Mouse (Mus musculus) kidney, adult 2 months (tissue): Measurements from ENCODE around the gene Ttc7b. TPM values are rescaled to one million over a fixed set of nuclear protein-coding genes. Genes with fewer than 3 reads are reported as not detected.

Experiments used
- DNase-seq: peaks from one replicate; pipeline ENCODE4 v3.0.0; 2021
- H3K27ac ChIP-seq: fragments of 200-500 bp; 2 replicates; pipeline ENCODE4 v1.5.1; 2012; ENCODE audit warnings: low read depth, low read length, control low read depth, inconsistent platforms; ENCODE audit not compliant: insufficient read depth
- H3K27me3 ChIP-seq: fragments of 200-500 bp; replicated peaks from 2 replicates; pipeline ENCODE4 v1.6.1; 2012; ENCODE audit warnings: mild to moderate bottlenecking, moderate library complexity, low read length, inconsistent platforms; ENCODE audit not compliant: control insufficient read depth, insufficient read depth
- H3K36me3 ChIP-seq: fragments of 200-500 bp; 2 replicates; pipeline ENCODE4 v1.6.1; 2012; ENCODE audit warnings: mild to moderate bottlenecking, moderate library complexity, low read length, inconsistent platforms; ENCODE audit not compliant: control insufficient read depth, insufficient read depth
- H3K4me1 ChIP-seq: fragments of 200-500 bp; 2 replicates; pipeline ENCODE4 v1.6.1; 2011; ENCODE audit warnings: low read length; ENCODE audit not compliant: control insufficient read depth, insufficient read depth
- H3K4me3 ChIP-seq: fragments of 200-500 bp; 2 replicates; pipeline ENCODE4 v1.5.1; 2011; ENCODE audit warnings: mild to moderate bottlenecking, low read depth, low read length, control low read depth; ENCODE audit not compliant: insufficient read depth
- CTCF ChIP-seq: fragments of 200-500 bp; conservative IDR thresholded peaks from 2 replicates; pipeline ENCODE4 v1.5.1; 2011; ENCODE audit warnings: low read depth, mild to moderate bottlenecking, control low read depth, low read length, moderate library complexity, mixed read lengths; ENCODE audit not compliant: insufficient read depth, insufficient read length
- POLR2A ChIP-seq: fragments of 200-500 bp; IDR thresholded peaks from one replicate; pipeline ENCODE4 v1.6.1; 2011; ENCODE audit warnings: low read depth, low read length, control low read depth
- WGBS: fragments of 180-500 bp; shearing (Covaris S2); methylation state at CpG from one replicate; pipeline ENCODE4 v1.1.7; 2018; 5-methylcytosine and 5-hydroxymethylcytosine counted together
- polyA plus RNA-seq: library from polyadenylated mRNA; depleted of rRNA; stranded (reverse); fragments of >200 nt; gene quantifications from 2 replicates; pipeline ENCODE4 v1.2.3, GENCODE M21; 2012

The Ttc7b gene
- polyA plus RNA-seq, 1 experiment: 42.1 TPM

DNA sequence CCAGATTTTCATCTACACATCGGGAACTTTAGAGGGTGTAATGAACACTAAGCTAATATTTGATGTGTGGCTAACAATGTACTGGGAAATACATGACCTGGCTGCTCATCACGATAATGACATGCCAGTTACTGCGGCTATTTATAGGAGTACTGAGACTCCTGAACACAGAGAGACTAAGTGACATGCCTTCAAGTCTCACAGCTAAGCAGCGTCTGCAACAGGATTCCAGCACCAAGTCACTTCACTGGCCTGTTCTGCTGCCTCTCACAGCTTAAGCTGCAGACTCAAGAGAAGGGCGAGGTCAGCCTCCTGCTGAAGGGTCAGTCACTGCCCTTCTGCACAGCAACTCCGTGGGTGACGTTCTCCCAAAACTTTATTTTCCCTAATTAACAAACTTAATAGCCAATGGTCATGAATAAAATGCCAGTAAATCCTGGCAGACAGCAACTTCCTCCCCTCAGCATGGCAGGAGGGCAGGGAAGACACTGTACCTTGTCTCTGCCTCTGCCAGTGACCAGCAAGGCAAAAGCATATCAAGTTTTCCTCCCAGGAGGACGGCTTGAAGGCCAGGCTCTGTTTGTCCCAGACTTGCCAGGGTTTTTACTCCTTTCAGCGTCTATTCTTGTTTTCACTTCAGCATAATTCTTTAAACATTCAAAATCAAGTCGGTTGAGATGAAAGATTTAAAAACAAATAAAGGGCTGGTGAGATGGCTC, 64.2 kb downstream of the Ttc7b start:
- TF ChIP-seq POLR2A: no peak
- TF ChIP-seq CTCF: no peak
- WGBS: 49% methylated on average over 10 of the region's 10 CpGs
- H3K4me3 ChIP-seq: no peak overlapping the region
- DNase-seq: no peak
- no peaks in the 10 kb centered on the region for H3K4me1 ChIP-seq
- no peaks in the 10 kb centered on the region for H3K27me3 ChIP-seq
- H3K36me3 ChIP-seq: no peaks in the 10 kb centered on the region
- H3K27ac ChIP-seq: no peak overlapping the region

DNA sequence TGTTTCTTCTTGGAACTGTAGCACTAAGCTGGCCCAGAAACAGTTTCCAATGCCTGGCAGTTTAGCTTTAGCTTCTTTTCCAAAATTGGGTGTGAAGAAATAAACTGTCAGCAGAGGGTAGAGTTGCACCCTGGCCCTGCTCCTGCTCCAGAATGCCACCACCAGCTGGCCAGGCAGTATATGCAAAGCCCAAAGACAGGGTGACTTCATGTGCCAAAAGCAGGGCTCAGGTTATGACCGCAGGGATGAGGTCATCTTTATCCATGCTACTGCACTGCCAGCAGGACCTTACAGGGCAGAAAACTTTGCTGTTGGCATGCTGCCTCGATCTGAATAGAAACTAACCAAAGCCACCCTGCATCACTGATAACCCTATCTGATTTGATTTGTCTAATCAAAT, 65.2 kb downstream of the Ttc7b start:
- Histone ChIP-seq H3K4me1 (no peaks in the 10 kb centered on the region), H3K36me3 (no peaks in the 10 kb centered on the region), H3K4me3 (no peak overlapping the region), H3K27me3 (no peaks in the 10 kb centered on the region), H3K27ac (no peak overlapping the region)
- 42% methylated on average over 2 of the region's 2 CpGs for WGBS
- DNase-seq: peak; percentile 29
- TF ChIP-seq CTCF: no peak; the same call in 1 of the 2 replicates
- TF ChIP-seq POLR2A: no peak

DNA sequence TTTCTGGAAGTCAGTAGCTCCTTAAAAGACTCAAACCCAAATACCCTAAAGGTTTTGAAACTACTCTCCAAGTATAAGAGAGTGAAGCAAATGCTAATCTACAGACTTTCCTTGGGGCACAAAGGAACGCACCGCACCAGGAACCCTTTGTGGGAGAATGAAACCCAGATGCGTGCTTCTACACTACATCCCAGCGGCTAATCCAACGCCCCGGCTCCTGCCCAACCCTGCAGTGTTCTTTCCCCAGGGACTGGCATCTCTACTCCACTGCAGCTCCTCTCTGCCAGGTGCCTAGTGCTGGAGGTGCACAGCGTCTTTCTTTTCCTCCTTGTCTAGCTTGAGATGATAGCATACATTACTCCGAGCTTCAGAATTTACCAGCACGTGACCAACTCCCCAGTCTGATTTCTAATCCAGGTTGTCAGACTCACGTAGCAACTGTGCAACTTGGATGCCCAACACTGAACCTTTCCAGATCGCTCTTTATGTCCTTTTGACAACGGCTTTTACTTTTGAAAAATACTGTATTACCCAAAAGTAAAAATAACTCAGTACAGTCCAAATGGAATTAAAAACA, 72.8 kb downstream of the Ttc7b start:
- no peak for TF ChIP-seq POLR2A
- no peak for TF ChIP-seq CTCF
- DNase-seq: no peak
- Histone ChIP-seq H3K27ac (no peak overlapping the region), H3K36me3 (no peaks in the 10 kb centered on the region; the same call in 1 of the 2 replicates), H3K27me3 (no peaks in the 10 kb centered on the region), H3K4me3 (no peak overlapping the region), H3K4me1 (peaks cover 6% of the 10 kb centered on the region; the same call in 1 of the 2 replicates)
- WGBS: 79% methylated on average over 12 of the region's 12 CpGs

DNA sequence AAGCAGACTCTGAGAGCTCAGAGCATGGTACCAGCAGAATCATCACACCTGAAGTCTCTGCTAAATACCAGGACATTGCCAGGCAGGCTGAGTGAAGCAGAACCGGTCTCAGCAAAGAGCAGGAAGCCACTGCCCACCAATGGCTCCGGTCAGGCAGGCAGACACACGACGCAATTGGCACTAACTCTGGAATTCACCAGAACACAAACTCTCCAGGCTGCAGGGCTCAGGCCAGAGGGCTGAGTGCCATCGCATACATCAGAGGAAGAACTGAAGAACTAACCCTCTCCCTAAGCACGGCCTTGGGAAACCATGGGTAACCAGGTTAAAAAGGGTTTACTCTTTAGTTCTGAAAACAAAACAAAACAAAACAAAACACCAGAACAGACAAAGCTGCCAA, 73.5 kb downstream of the Ttc7b start:
- no peak for TF ChIP-seq POLR2A
- no peak for TF ChIP-seq CTCF
- H3K27me3 ChIP-seq: no peaks in the 10 kb centered on the region
- 25% methylated on average over 6 of the region's 6 CpGs for WGBS
- H3K36me3 ChIP-seq: no peaks in the 10 kb centered on the region; the same call in 1 of the 2 replicates
- peaks cover 6% of the 10 kb centered on the region; the same call in 1 of the 2 replicates for H3K4me1 ChIP-seq
- H3K27ac ChIP-seq: no peak overlapping the region
- H3K4me3 ChIP-seq: no peak overlapping the region
- no peak for DNase-seq

DNA sequence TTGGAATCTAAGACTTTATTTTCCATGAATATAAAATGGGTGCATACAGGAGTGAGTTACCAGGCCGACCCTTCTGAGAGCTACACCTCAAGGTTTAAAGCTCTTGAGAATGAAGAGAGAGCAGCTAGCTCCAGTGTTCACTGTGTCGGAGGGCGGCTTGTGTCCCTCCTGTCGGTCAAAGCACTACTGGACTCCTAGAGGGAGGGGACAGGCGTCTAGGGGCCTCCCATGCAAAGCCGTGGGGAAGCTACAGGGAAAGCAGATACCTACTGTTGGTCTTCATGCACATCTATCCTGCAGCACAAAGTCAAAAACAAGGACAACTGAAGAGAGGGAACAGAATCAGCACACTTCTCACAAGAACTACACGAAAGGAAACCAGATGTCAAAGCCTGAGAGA, 74.9 kb downstream of the Ttc7b start:
- TF ChIP-seq POLR2A (no peak), CTCF (no peak)
- 95% methylated on average over 7 of the region's 7 CpGs for WGBS
- no peak overlapping the region for H3K27ac ChIP-seq
- DNase-seq: no peak
- no peaks in the 10 kb centered on the region; the same call in 1 of the 2 replicates for H3K36me3 ChIP-seq
- no peak overlapping the region for H3K4me3 ChIP-seq
- peaks cover 6% of the 10 kb centered on the region; the same call in 1 of the 2 replicates for H3K4me1 ChIP-seq
- no peaks in the 10 kb centered on the region for H3K27me3 ChIP-seq

DNA sequence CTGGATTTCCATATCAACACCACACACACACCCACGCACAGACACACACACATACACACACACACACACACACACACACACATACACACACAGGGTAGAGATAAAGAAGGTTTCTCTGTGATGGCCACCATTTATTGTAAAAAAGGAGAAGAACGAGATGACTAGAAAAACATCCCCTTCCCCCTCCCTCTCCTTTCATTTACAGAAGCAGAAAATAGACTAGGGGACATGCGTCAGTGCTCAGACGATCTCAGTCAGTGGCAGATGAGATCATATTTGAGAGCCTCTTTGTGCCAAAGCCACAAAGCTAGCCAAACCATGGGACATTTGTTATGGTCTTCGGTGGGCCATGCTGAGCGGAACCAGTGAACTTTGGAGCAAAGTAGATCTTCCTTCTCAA, 75.4 kb downstream of the Ttc7b start:
- H3K36me3 ChIP-seq: no peaks in the 10 kb centered on the region; the same call in 1 of the 2 replicates
- peaks cover 6% of the 10 kb centered on the region; the same call in 1 of the 2 replicates for H3K4me1 ChIP-seq
- DNase-seq: no peak
- TF ChIP-seq CTCF (no peak), POLR2A (no peak)
- 81% methylated on average over 6 of the region's 6 CpGs for WGBS
- H3K4me3 ChIP-seq: no peak overlapping the region
- no peaks in the 10 kb centered on the region for H3K27me3 ChIP-seq
- H3K27ac ChIP-seq: no peak overlapping the region

DNA sequence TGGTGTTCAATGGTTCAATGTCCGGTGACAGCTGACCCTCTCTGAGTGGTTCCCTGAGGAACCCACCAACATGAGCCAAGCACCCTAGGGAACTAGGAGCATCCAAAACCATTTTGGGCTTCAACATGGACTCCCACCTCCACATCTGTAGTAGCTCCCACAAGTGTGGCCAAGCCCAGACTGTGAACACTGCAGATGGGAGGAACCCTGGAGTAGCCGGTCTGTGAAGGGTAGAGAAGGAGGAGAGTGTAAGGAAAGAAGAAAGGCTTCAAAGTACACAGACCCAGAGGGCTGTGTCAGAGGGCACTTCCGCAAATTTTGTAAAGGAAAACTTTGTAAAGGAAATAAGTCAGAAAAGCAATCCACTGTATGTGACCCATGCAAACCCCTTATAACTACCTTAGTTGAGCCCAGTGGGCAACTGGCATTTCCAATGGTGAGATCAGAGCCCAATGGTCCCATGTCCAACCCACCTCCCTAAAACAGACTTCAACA, 75.9 kb downstream of the Ttc7b start:
- no peaks in the 10 kb centered on the region for H3K27me3 ChIP-seq
- no peak overlapping the region for H3K4me3 ChIP-seq
- TF ChIP-seq CTCF (no peak), POLR2A (no peak)
- H3K4me1 ChIP-seq: peaks cover 6% of the 10 kb centered on the region; the same call in 1 of the 2 replicates
- no peaks in the 10 kb centered on the region; the same call in 1 of the 2 replicates for H3K36me3 ChIP-seq
- 94% methylated on average over 3 of the region's 3 CpGs for WGBS
- no peak for DNase-seq
- H3K27ac ChIP-seq: no peak overlapping the region
